8 mouse cellular contexts compared by ENCODE assay signal in genomic region chr4:132974904-132975303, GRCm38 (mm10). TPM values are rescaled to one million over a fixed set of nuclear protein-coding genes. Genes with fewer than 3 reads are reported as not detected.
DNase-seq lines count a peak whose midpoint lies in the region; ATAC-seq and TF ChIP-seq lines count a peak whose summit lies in the region.

No protein-coding gene starts in this region.

- no peak overlapping the region for H3K4me3 ChIP-seq in forebrain, postnatal 0 days (ENCODE audit: low read depth, low read length)

- H3K9me3 ChIP-seq in forebrain, postnatal 0 days (ENCODE audit: low read length), result no peaks in the 10 kb centered on the region

- H3K4me2 ChIP-seq in forebrain, postnatal 0 days (ENCODE audit: low read depth), result peak overlapping the region; percentile 26; the same call in 1 of the 2 replicates

- peaks cover 20% of the 10 kb centered on the region; the same call in 1 of the 2 replicates for H3K27me3 ChIP-seq in forebrain, postnatal 0 days (ENCODE audit: insufficient read depth, low read length)

- no peaks in the 10 kb centered on the region for H3K36me3 ChIP-seq in forebrain, postnatal 0 days (ENCODE audit: insufficient read depth)

- under 1% methylated on average over 15 of the region's 15 CpGs for WGBS in forebrain, postnatal 0 days

- DNase-seq in adrenal gland, adult (ENCODE audit: inconsistent age in 2 of 2, low spot score in 1 of 2), result peak; percentile 86 to 96
- peak; percentile 66 to 75 for DNase-seq in cerebellum, adult 18-20 months
- peak; percentile 78 for DNase-seq in forebrain, postnatal 0 days
- peak; percentile 81 for DNase-seq in heart, postnatal 4 days
- peak; percentile 54 to 56 for DNase-seq in layer of hippocampus, adult 8-10 months (ENCODE audit: low spot score in 2 of 2)
- peak; percentile 80 to 84 for DNase-seq in lung, adult 18-20 months
- DNase-seq in retina, embryonic 14.5 days (ENCODE audit: low spot score), result peak; percentile 82
- DNase-seq in urinary bladder, postnatal 10 days (ENCODE audit: low spot score), result no peak

- no peak overlapping the region for H3K27ac ChIP-seq in forebrain, postnatal 0 days (ENCODE audit: low read depth, low read length)

- no peaks in the 10 kb centered on the region for H3K4me1 ChIP-seq in forebrain, postnatal 0 days (ENCODE audit: insufficient read depth)

- H3K9ac ChIP-seq in forebrain, postnatal 0 days, result no peak overlapping the region

- ATAC-seq in forebrain, postnatal 0 days, result 0 out of 2 replicates have a peak, but pooled peaks have one; percentile 8

- TF ChIP-seq CTCF in forebrain, postnatal 0 days (IDR thresholded peaks at IDR 0.05; ENCODE audit: low read depth), result no peak

RNA-seq across cellular contexts. Expression of gene Fgr, which starts 1.0 kb away (rescaled TPM):
- total RNA-seq in forebrain, postnatal 0 days (2014; rRNA removed), result not detected in 2 replicates
- 0.06 TPM in 2 replicates for polyA plus RNA-seq in forebrain, postnatal 0 days (2015; fragmentation: Nextera tagmentation; extraction: Ambion mirVana)
- total RNA-seq in heart, postnatal 4 days (2021), result under 1 TPM; 0.33 to 0.43 TPM
- total RNA-seq in layer of hippocampus, adult 8-10 months (2022), result 1 to 10 TPM in 2 of 4 experiments, under 1 TPM in 1, not detected in 1; 0.19 to 3.9 (median 3.4) TPM

RNA-seq across cellular contexts. Expression of gene Ahdc1, which starts 36.2 kb away (rescaled TPM):
- total RNA-seq in forebrain, postnatal 0 days (2014; rRNA removed), result 56.7 and 82.4 TPM in 2 replicates
- polyA plus RNA-seq in forebrain, postnatal 0 days (2015; fragmentation: Nextera tagmentation; extraction: Ambion mirVana), result 7.6 and 8.4 TPM in 2 replicates
- 10 to 100 TPM; 41.1 to 48.7 TPM for total RNA-seq in heart, postnatal 4 days (2021)
- total RNA-seq in layer of hippocampus, adult 8-10 months (2022), result 100 to 1,000 TPM in 3 of 4 experiments, 10 to 100 TPM in 1; 99.1 to 116 (median 106) TPM

RNA-seq across cellular contexts. Expression of gene Fam76a, which starts 52.5 kb away (rescaled TPM):
- 27.9 and 29.8 TPM in 2 replicates for total RNA-seq in forebrain, postnatal 0 days (2014; rRNA removed)
- 28.0 and 41.0 TPM in 2 replicates for polyA plus RNA-seq in forebrain, postnatal 0 days (2015; fragmentation: Nextera tagmentation; extraction: Ambion mirVana)
- total RNA-seq in heart, postnatal 4 days (2021), result 10 to 100 TPM; 33.5 to 38.1 TPM
- 10 to 100 TPM; 47.4 to 67.7 (median 53.2) TPM for total RNA-seq in layer of hippocampus, adult 8-10 months (2022)
